Comparison of ENCODE assay signal across 24 mouse cellular contexts in genomic region chr3:54611431-54611990, GRCm38 (mm10).
DNase-seq lines count a peak whose midpoint lies in the region; ATAC-seq lines count a peak whose summit lies in the region.
"Had no signal": no experiment of that assay in that cellular context is flagged by ENCODE, and none has a peak within 500 bp of the region (broad histone marks: within the 10 kb centered on the region; RNA-seq: fewer than 3 reads in every experiment).

No protein-coding gene starts in this region.

- ATAC-seq in embryonic facial prominence, embryonic 12.5 days (ENCODE audit: insufficient number of reproducible peaks, insufficient read depth, low FRiP score, low TSS enrichment) = no peak
- no peak for ATAC-seq in limb, embryonic 13.5 days (ENCODE audit: low FRiP score, low read depth)
- ATAC-seq in CD4-positive, CD25-positive, alpha-beta regulatory T cell, adult 4 months = no peak
- ATAC-seq: forebrain, postnatal 0 days; lung, postnatal 0 days; midbrain, embryonic 15.5 days had no signal

- no peaks in the 10 kb centered on the region for H3K4me1 ChIP-seq in embryonic facial prominence, embryonic 12.5 days
- peaks cover 6% of the 10 kb centered on the region for H3K4me1 ChIP-seq in limb, embryonic 13.5 days
- H3K4me1 ChIP-seq: forebrain, embryonic 10.5 days; heart, embryonic 15.5 days; hindbrain, embryonic 15.5 days; kidney, embryonic 15.5 days; midbrain, embryonic 15.5 days; neural tube, embryonic 13.5 days; stomach, embryonic 15.5 days had no signal

- peak overlapping the region; percentile 42; the same call in 1 of the 2 replicates for H3K27ac ChIP-seq in embryonic facial prominence, embryonic 12.5 days
- peak overlapping the region; percentile 39; the same call in 1 of the 2 replicates for H3K27ac ChIP-seq in limb, embryonic 13.5 days
- H3K27ac ChIP-seq: forebrain, embryonic 10.5 days; heart, embryonic 15.5 days; hindbrain, embryonic 15.5 days; kidney, embryonic 15.5 days; left cerebral cortex, adult 2 months; midbrain, embryonic 15.5 days; neural tube, embryonic 13.5 days; stomach, embryonic 15.5 days had no signal

- no peaks in the 10 kb centered on the region for H3K36me3 ChIP-seq in embryonic facial prominence, embryonic 12.5 days
- no peaks in the 10 kb centered on the region for H3K36me3 ChIP-seq in limb, embryonic 13.5 days
- H3K36me3 ChIP-seq: forebrain, embryonic 10.5 days; heart, embryonic 15.5 days; hindbrain, embryonic 15.5 days; kidney, embryonic 15.5 days; midbrain, embryonic 15.5 days; neural tube, embryonic 13.5 days; stomach, embryonic 15.5 days had no signal

- H3K27me3 ChIP-seq in embryonic facial prominence, embryonic 12.5 days = no peaks in the 10 kb centered on the region
- no peaks in the 10 kb centered on the region for H3K27me3 ChIP-seq in limb, embryonic 13.5 days
- H3K27me3 ChIP-seq: heart, embryonic 15.5 days; hindbrain, embryonic 15.5 days; kidney, embryonic 15.5 days; midbrain, embryonic 15.5 days; neural tube, embryonic 13.5 days; stomach, embryonic 15.5 days had no signal

- 39% methylated on average over 10 of the region's 10 CpGs for WGBS in embryonic facial prominence, embryonic 12.5 days
- WGBS in limb, embryonic 13.5 days = 46% methylated on average over 10 of the region's 10 CpGs

- H3K9me3 ChIP-seq in embryonic facial prominence, embryonic 12.5 days = no peaks in the 10 kb centered on the region
- H3K9me3 ChIP-seq in limb, embryonic 13.5 days = no peaks in the 10 kb centered on the region
- H3K9me3 ChIP-seq: heart, embryonic 15.5 days; hindbrain, embryonic 15.5 days; kidney, embryonic 15.5 days; midbrain, embryonic 15.5 days; neural tube, embryonic 13.5 days; stomach, embryonic 15.5 days had no signal

- H3K9ac ChIP-seq in embryonic facial prominence, embryonic 12.5 days = no peak overlapping the region
- no peak overlapping the region for H3K9ac ChIP-seq in limb, embryonic 13.5 days
- H3K9ac ChIP-seq: forebrain, postnatal 0 days; heart, embryonic 15.5 days; hindbrain, embryonic 15.5 days; kidney, embryonic 15.5 days; midbrain, embryonic 15.5 days; neural tube, embryonic 13.5 days; stomach, embryonic 15.5 days had no signal

- H3K4me3 ChIP-seq in embryonic facial prominence, embryonic 12.5 days = no peak overlapping the region
- H3K4me3 ChIP-seq in limb, embryonic 13.5 days = no peak overlapping the region
- H3K4me3 ChIP-seq: forebrain, embryonic 10.5 days; heart, embryonic 15.5 days; hindbrain, embryonic 15.5 days; kidney, embryonic 15.5 days; left cerebral cortex, adult 2 months; midbrain, embryonic 15.5 days; myocyte; neural tube, embryonic 13.5 days; stomach, embryonic 15.5 days had no signal

- H3K4me2 ChIP-seq in embryonic facial prominence, embryonic 12.5 days (replicated peaks) = no peak overlapping the region
- H3K4me2 ChIP-seq in limb, embryonic 13.5 days (replicated peaks) = no peak overlapping the region
- H3K4me2 ChIP-seq: heart, embryonic 15.5 days; hindbrain, embryonic 15.5 days; kidney, embryonic 15.5 days; midbrain, embryonic 15.5 days; neural tube, embryonic 13.5 days; stomach, embryonic 15.5 days had no signal

- peak; percentile 50 for DNase-seq in 3T3-L1 (ENCODE audit: low read depth, low spot score)
- DNase-seq in NIH3T3 (ENCODE audit: low read depth) = peak; percentile 50
- DNase-seq in thymus, postnatal 25 days = no peak
- no peak for DNase-seq in urinary bladder, postnatal 4 days (ENCODE audit: low spot score in 2 of 2)
- no peak for DNase-seq in kidney, postnatal 14 days
- DNase-seq: adrenal gland, postnatal 36 days; cerebellum, adult 11 months; cerebellum, adult 9-11 months; forebrain, postnatal 0 days; gastrocnemius, postnatal 14 days; retina, postnatal 1 day had no signal

Comparison
In these comparisons a context has a peak if more than half of its experiments do, and no peak if none do; other contexts are left out.
1. DNase-seq: peak in 3T3-L1 (single experiment) and NIH3T3 (single experiment); none in thymus, postnatal 25 days (single experiment), urinary bladder, postnatal 4 days (0 of 2) and kidney, postnatal 14 days (single experiment).